Mouse (Mus musculus): ENCODE results near the gene Tbc1d15. TPM values are rescaled to one million over a fixed set of nuclear protein-coding genes. Genes with fewer than 3 reads are reported as not detected.
"Not testable (repeated sequence)": the region's sequence is repeated elsewhere in the genome, so short reads cannot be mapped to it uniquely, and the experiment has no call there.

Gene Tbc1d15
- total RNA-seq, 2 experiments from 2014 or later, result 46.8 to 49.4 TPM

DNA sequence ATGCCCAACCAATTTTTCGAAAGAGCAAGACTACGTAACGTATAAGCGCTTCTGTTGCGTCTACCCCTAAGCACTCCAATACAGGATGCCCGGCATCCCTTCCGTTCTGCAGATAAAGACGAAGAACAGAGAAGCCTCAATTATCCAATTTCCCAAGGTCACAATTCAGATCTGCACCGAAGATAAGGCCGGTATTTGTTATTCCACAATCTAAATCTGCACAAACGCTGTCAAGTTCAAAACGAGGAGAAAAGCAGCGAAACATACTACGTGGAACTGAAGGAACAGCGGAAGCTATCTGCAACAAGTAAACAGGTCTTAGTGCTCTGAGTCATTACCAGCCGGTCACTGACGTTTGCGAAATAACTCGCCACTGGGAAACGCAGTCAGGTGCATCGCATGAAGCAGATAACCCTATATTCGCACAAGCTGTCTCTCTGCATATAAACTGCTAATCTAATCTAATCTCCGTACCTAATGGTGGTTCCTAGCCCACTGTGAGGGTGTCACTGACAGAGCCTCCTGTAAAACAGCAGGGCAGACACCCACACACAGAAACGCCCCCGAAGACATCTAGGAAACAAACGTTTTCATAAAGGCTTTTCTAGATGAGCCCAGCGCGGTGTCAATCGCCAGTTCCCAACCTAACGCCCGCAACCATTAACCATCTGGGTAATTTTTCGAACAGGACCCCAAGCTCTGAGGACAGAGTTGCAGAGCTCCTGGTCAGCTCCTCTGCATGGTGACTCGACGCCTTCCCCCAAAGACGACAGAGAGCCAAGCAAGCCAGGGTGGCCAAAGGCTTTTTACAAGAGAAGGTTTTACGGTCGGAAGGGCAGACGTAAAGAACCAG is 806 bp downstream of the Tbc1d15 start:
- intact Hi-C loops (cut with DNase I), result no loop called here
- no peak for DNase-seq (ENCODE audit: low spot score)

GRCm38 (mm10) chr10:115248041-115248440 is 3.2 kb downstream of the Tbc1d15 start:
- intact Hi-C loops (cut with DNase I), result loop anchor here (10.0 kb wide), 1 partner anchor 137 kb away; the partner anchor contains the start of genes Thap2 and Zfc3h1
- DNase-seq (ENCODE audit: low spot score), result no peak

- intact Hi-C loops (cut with DNase I), result loop anchor here (10.0 kb wide), 1 partner anchor 139 kb away; the partner anchor contains the start of genes Thap2 and Zfc3h1
- DNase-seq (ENCODE audit: low spot score), result no peak
These were observed 5.8 kb downstream of the Tbc1d15 start for GRCm38 (mm10) chr10:115245488-115245887.

- intact Hi-C loops (cut with DNase I), result loop anchor here (10.0 kb wide), 1 partner anchor 144 kb away; the partner anchor contains the start of genes Thap2 and Zfc3h1
These were observed 10.1 kb downstream of the Tbc1d15 start for GRCm38 (mm10) chr10:115241082-115241595.

GRCm38 (mm10) chr10:115237931-115238330 is 13.3 kb downstream of the Tbc1d15 start:
- intact Hi-C loops (cut with DNase I), result no loop called here
- no peak for DNase-seq (ENCODE audit: low spot score)

More at GRCm38 (mm10) chr10:115241082-115241595, 10.1 kb downstream of the Tbc1d15 start:
- no peak for DNase-seq (ENCODE audit: low spot score)

- intact Hi-C loops (cut with DNase I), result no loop called here
- DNase-seq (ENCODE audit: low spot score), result no peak
These were observed 14.5 kb downstream of the Tbc1d15 start for GRCm38 (mm10) chr10:115236733-115237132.

DNA sequence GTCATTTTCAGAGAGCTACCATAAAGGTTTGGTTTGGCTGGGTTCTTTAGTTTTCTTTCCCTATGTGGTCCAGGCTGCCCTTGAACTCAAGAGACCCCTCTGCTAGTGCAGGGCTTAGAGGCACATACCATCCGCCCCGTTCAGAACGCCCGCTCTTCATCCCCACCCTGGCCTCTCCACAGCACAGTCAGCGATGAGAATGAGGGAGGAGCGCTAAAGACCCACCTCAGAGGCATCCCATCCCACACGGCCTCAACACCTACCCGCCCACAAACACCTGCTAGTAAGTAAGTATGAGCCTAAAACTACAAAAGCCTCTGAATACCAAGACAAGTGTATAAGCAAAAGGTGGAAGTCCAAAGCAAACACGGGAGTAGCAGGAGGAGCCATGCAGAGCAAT is 15.8 kb downstream of the Tbc1d15 start:
- no peak for DNase-seq (ENCODE audit: low spot score)
- intact Hi-C loops (cut with DNase I), result no loop called here

DNA sequence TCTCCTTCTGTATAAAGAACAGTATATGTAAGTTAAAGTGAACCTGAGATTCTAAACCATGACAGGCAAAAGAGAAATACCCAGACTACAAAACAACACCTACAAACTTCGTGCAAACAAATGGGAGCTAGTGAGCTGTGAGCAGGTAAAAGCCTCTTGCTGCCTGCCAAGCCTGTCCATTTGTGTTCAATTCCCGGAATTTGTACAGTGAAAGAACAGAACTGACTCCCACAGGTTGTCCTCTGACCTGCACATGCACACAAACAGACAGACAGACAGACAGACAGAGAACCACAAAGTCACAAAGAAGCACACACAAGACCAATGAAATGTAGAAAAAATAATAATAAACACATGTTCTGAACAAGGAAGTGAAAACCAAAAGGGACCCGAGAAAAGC is 17.5 kb downstream of the Tbc1d15 start:
- intact Hi-C loops (cut with DNase I), result no loop called here
- DNase-seq (ENCODE audit: low spot score), result no peak

DNA sequence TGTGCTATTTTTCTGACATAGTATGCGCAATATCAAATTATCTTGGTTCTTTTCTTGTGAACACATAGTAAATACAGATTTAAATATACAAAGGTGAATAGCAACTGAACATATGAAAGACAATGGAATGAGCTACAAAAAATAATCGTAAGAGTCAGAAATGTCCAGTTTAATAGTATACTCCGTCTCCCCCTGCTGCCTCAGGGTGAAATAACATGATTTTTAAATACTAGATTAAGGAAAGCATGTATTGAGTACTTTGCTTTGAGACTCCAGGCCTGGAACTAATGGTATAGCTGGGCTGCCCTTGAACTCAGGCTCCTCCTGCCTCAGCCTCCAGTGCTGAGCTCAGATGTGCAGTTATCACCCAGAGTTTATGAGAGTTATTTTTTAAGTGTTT is 18.8 kb downstream of the Tbc1d15 start:
- DNase-seq (ENCODE audit: low spot score), result no peak
- intact Hi-C loops (cut with DNase I), result no loop called here

- DNase-seq (ENCODE audit: low spot score), result no peak
- intact Hi-C loops (cut with DNase I), result no loop called here
These were observed 22.2 kb downstream of the Tbc1d15 start for GRCm38 (mm10) chr10:115229023-115229422.

- no peak for DNase-seq (ENCODE audit: low spot score)
- intact Hi-C loops (cut with DNase I), result no loop called here
These were observed 24.7 kb downstream of the Tbc1d15 start for GRCm38 (mm10) chr10:115226586-115226985.

DNA sequence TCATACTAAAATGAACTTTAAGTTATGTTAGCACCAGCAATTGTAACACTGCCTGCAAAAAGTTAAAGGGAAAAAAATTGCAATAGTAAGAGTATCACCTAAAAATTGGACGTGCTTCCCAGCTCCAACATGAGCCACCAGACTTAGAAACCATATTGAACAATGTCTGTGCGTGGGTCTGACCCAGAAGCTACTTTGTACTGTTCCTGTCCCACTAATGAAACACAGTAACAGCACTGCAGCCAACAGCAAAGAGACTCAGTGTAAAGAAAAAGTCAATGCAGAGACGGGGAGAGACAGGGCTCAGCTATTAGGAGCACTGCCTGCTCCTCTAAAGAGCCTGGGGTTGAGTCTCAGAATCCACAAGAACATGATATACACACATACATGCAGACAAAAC is 27.4 kb downstream of the Tbc1d15 start:
- no peak for DNase-seq (ENCODE audit: low spot score)
- intact Hi-C loops (cut with DNase I), result no loop called here

DNA sequence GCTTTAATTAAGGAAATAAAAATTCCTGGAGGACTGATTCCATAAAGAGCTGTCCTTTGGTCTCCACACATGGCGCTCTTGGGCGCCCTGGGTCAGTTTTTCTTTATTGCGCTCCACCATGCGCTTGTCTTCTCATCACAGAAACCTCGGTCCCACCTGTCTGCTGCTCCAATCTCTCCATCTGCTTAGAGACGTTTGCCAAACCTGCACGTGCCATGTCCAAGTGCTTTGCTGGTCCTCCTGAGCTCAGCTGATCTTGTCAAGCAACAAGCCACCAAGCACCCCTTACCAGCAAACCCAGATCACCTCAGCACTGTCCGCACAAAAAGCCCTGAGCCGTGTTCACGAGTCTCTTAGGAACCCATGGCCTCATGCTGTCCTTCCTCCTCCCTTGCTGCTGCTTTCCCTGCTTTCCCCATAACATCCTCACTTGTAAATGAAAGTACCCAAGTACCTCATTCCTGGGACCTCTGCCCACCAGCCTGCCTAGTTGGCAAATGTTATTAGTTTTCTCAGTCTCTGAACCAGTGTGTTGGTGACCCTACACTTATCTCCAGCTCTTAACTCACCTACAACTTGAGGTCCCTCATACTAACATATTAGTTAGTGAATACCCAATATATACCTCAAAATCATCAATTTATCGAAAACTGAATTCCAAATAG is 38.2 kb downstream of the Tbc1d15 start:
- no peak for DNase-seq (ENCODE audit: low spot score)
- intact Hi-C loops (cut with DNase I), result no loop called here

DNA sequence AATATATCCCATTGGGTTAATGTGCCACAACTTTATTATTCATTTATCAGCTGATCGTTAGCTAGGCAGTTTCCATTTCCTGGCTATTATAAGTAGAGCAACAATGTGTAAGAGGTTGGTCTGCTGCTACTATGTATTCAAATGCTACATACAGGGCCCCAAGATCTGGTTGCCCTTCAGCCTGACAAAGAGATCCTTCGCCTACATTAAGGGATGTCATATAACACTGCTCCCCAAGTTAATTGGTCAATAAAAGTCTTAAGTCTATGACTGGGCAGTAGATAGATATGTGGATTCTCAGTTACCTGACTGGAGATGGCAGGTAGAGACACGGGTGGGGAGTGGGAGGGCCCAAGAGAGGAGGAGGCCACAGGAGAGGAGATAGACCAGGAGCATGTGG is 45.4 kb downstream of the Tbc1d15 start:
- DNase-seq (ENCODE audit: low spot score), result no peak
- intact Hi-C loops (cut with DNase I), result no loop called here

DNA sequence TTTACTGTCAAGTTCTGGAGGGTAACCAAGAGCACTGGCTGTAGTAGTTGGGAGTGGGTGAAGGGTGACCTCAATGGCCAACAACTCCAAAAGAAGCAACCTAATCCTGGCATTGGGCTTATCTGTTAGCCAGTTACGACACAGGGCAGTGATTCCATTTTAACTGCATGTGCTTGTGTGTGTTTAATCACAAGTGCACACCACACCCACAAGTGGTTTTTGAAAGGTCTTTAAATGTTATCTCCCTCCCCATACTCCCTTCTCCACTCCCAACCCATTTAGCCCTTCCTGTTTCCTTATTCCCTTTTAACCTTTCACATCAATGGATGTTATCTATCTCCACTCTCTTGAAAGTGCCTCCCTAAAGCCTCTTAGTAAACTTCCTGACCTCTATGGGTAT is 46.0 kb downstream of the Tbc1d15 start:
- intact Hi-C loops (cut with DNase I), result no loop called here
- no peak for DNase-seq (ENCODE audit: low spot score)

GRCm38 (mm10) chr10:115191214-115191613 is 60.1 kb downstream of the Tbc1d15 start:
- no peak for DNase-seq (ENCODE audit: low spot score)
- intact Hi-C loops (cut with DNase I), result no loop called here

DNA sequence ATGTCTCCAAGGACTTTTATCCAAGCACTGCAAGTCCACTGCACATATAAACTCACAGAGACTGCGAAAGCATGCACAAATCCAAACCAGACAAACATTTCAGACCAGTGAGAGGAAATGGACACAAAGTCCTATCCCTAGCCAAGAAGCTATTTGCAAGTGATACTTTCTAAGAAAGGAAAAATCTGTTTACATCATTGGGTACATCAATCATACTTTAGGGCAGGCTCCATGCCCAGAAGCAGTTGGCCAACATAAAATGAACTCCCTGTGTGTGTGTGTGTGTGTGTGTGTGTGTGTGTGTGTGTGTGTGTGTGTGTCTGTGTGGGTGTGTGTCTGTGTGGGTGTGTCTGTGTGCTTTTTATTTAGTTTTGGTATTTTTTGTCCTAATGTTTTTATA is 63.9 kb downstream of the Tbc1d15 start:
- intact Hi-C loops (cut with DNase I), result no loop called here
- DNase-seq (ENCODE audit: low spot score), result no peak

GRCm38 (mm10) chr10:115184697-115185096 is 66.6 kb downstream of the Tbc1d15 start, which contains the start of gene Tph2:
Gene Tph2 (minus strand): TSS chr10:115185022.
- peak; percentile 1 for DNase-seq (ENCODE audit: low spot score)
- intact Hi-C loops (cut with DNase I), result no loop called here

GRCm38 (mm10) chr10:115181034-115181433 is 70.2 kb downstream of the Tbc1d15 start:
- intact Hi-C loops (cut with DNase I), result no loop called here
- DNase-seq (ENCODE audit: low spot score), result no peak

GRCm38 (mm10) chr10:115178019-115178418 is 73.2 kb downstream of the Tbc1d15 start:
- DNase-seq (ENCODE audit: low spot score), result not testable (repeated sequence)

DNA sequence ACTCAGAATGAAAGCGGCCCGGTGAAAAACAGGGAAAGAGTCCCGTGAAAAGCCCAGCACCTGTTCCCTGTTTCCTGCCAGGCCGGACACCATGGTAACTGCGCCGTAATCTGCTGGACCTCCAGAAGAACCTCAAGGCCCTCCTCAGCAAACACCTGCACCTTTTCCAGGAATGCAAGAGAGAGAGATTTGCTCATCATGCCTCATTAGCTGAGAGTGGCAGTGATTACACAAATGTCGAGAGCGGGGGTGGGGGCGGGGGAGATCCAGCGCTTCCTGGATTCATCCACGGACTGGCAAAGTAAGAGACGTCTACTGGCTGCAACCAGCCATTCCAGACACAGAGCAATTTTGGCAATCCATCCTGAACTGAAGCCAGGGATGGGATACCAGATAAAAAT is 75.7 kb downstream of the Tbc1d15 start:
- DNase-seq (ENCODE audit: low spot score), result no peak
- intact Hi-C loops (cut with DNase I), result no loop called here

More at GRCm38 (mm10) chr10:115178019-115178418, 73.2 kb downstream of the Tbc1d15 start:
- intact Hi-C loops (cut with DNase I), result not testable (repeated sequence)

Data from heart, postnatal 25 days (tissue).